ENCODE assay signal across 9 mouse cellular contexts in genomic region chr10:14085241-14085659, GRCm38 (mm10).
A peak's percentile ranks its signal among the peaks of the same experiment; 100 is the strongest.
DNase-seq lines count a peak whose midpoint lies in the region; ATAC-seq and TF ChIP-seq lines count a peak whose summit lies in the region.
"Had no signal": no experiment of that assay in that cellular context is flagged by ENCODE, and none has a peak within 500 bp of the region (broad histone marks: within the 10 kb centered on the region; RNA-seq: fewer than 3 reads in every experiment).

No protein-coding gene starts in this region.

- DNase-seq in gastrocnemius, adult 2 months: no peak
- DNase-seq in gastrocnemius, postnatal 4 days (ENCODE audit: low spot score in 2 of 2): no peak
- DNase-seq in T-cell, adult 2 months (ENCODE audit: low spot score): peak; percentile 47
- peak; percentile 64 for DNase-seq in lung, postnatal 36 days
- DNase-seq in urinary bladder, postnatal 25 days (ENCODE audit: low spot score): no peak
- no peak for DNase-seq in testis, postnatal 10 days (ENCODE audit: low spot score)
- DNase-seq in gastrocnemius, postnatal 25 days: no peak

- no peaks in the 10 kb centered on the region for H3K27me3 ChIP-seq in heart, embryonic 15.5 days
- H3K27me3 ChIP-seq: hindbrain, embryonic 15.5 days had no signal

- peak overlapping the region; percentile 45; the same call in 1 of the 2 replicates for H3K4me2 ChIP-seq in heart, embryonic 15.5 days
- H3K4me2 ChIP-seq: hindbrain, embryonic 15.5 days had no signal

- peak overlapping the region; percentile 80 for H3K27ac ChIP-seq in gastrocnemius, adult 2 months
- peak overlapping the region; percentile 81 for H3K27ac ChIP-seq in heart, embryonic 15.5 days

- TF ChIP-seq CTCF in gastrocnemius, adult 2 months (IDR thresholded peaks at IDR 0.05): no peak

- H3K4me3 ChIP-seq in gastrocnemius, adult 2 months: peak overlapping the region; percentile 58
- H3K4me3 ChIP-seq in heart, embryonic 15.5 days: no peak overlapping the region
- H3K4me3 ChIP-seq: hindbrain, embryonic 15.5 days had no signal

- 78% methylated on average over 12 of the region's 12 CpGs for WGBS in heart, embryonic 15.5 days

- intact Hi-C loops in gastrocnemius, adult 2 months (cut with DNase I): loop anchor here (5.0 kb wide), 3 partner anchors 33 to 118 kb away; partner anchors contain the start of gene Hivep2

- H3K9me3 ChIP-seq in heart, embryonic 15.5 days (replicated peaks): no peaks in the 10 kb centered on the region
- H3K9me3 ChIP-seq: hindbrain, embryonic 15.5 days had no signal

- no peaks in the 10 kb centered on the region for H3K36me3 ChIP-seq in heart, embryonic 15.5 days
- H3K36me3 ChIP-seq: hindbrain, embryonic 15.5 days had no signal

- ATAC-seq in heart, embryonic 15.5 days (replicated peaks; ENCODE audit: insufficient number of reproducible peaks, insufficient read depth, low FRiP score, low read depth): no peak

- H3K9ac ChIP-seq in heart, embryonic 15.5 days: no peak overlapping the region
- H3K9ac ChIP-seq: hindbrain, embryonic 15.5 days had no signal

- H3K4me1 ChIP-seq in heart, embryonic 15.5 days (replicated peaks): peaks cover 17% of the 10 kb centered on the region
- H3K4me1 ChIP-seq: hindbrain, embryonic 15.5 days had no signal

Comparison
In these comparisons a context has a peak if more than half of its experiments do, and no peak if none do; other contexts are left out.
1. DNase-seq: peak in T-cell, adult 2 months (single experiment) and lung, postnatal 36 days (single experiment); none in gastrocnemius, adult 2 months (single experiment), gastrocnemius, postnatal 4 days (0 of 2), urinary bladder, postnatal 25 days (single experiment), testis, postnatal 10 days (single experiment) and gastrocnemius, postnatal 25 days (single experiment).